Mouse (Mus musculus): ENCODE results near the gene Tulp1. TPM values are rescaled to one million over a fixed set of nuclear protein-coding genes. Genes with fewer than 3 reads are reported as not detected.

Tulp1 gene
- polyA plus RNA-seq, 1 experiment from 2014 or later: 3.0 TPM

Other genes starting within 250 kb of the Tulp1 start
- 6.8 and 7.3 TPM in 2 replicates for gene Scube3, start 223.1 kb downstream of the Tulp1 start, polyA plus RNA-seq (2016; fragmentation: Nextera tagmentation; extraction: Ambion mirVana)
- 45.0 and 53.9 TPM in 2 replicates for gene Zfp523, start 188.1 kb downstream of the Tulp1 start, polyA plus RNA-seq (2016; fragmentation: Nextera tagmentation; extraction: Ambion mirVana)
- gene Def6, start 157.4 kb downstream of the Tulp1 start, polyA plus RNA-seq (2016; fragmentation: Nextera tagmentation; extraction: Ambion mirVana): 4.4 and 5.3 TPM in 2 replicates
- 2.2 and 2.3 TPM in 2 replicates for gene Ppard, start 132.5 kb downstream of the Tulp1 start, polyA plus RNA-seq (2016; fragmentation: Nextera tagmentation; extraction: Ambion mirVana)
- 31.0 and 31.2 TPM in 2 replicates for gene Fance, start 51.7 kb downstream of the Tulp1 start, polyA plus RNA-seq (2016; fragmentation: Nextera tagmentation; extraction: Ambion mirVana)
- 341 and 353 TPM in 2 replicates for gene Rpl10a, start 36.8 kb downstream of the Tulp1 start, polyA plus RNA-seq (2016; fragmentation: Nextera tagmentation; extraction: Ambion mirVana)
- 3.5 and 4.8 TPM in 2 replicates for gene Tead3, start 14.4 kb downstream of the Tulp1 start, polyA plus RNA-seq (2016; fragmentation: Nextera tagmentation; extraction: Ambion mirVana)
- gene Fkbp5, start 152.3 kb upstream of the Tulp1 start, polyA plus RNA-seq (2016; fragmentation: Nextera tagmentation; extraction: Ambion mirVana): 34.1 and 35.1 TPM in 2 replicates
- not detected in 2 replicates for gene Armc12, start 165.6 kb upstream of the Tulp1 start, polyA plus RNA-seq (2016; fragmentation: Nextera tagmentation; extraction: Ambion mirVana)
- not detected in 2 replicates for gene Clpsl2, start 184.2 kb upstream of the Tulp1 start, polyA plus RNA-seq (2016; fragmentation: Nextera tagmentation; extraction: Ambion mirVana)
- gene Clps, start 195.5 kb upstream of the Tulp1 start, polyA plus RNA-seq (2016; fragmentation: Nextera tagmentation; extraction: Ambion mirVana): not detected in 2 replicates
- gene Lhfpl5, start 210.4 kb upstream of the Tulp1 start, polyA plus RNA-seq (2016; fragmentation: Nextera tagmentation; extraction: Ambion mirVana): 3.5 and 3.9 TPM in 2 replicates